Mouse (Mus musculus) mature B cell (primary cell): ENCODE data around the gene Lin28b.

Experiments used
- in situ Hi-C: fragments of 300-500 bp; cut with MboI; formaldehyde crosslinking; loops from 2 replicates; pipeline ENCODE4 v1.14.3; 2019

The Lin28b gene

GRCm38 (mm10) chr10:45485761-45486602, at the start of gene Lin28b:
TSS of gene Lin28b (minus strand) at chr10:45486395.
- in situ Hi-C loops: no loop called here

DNA sequence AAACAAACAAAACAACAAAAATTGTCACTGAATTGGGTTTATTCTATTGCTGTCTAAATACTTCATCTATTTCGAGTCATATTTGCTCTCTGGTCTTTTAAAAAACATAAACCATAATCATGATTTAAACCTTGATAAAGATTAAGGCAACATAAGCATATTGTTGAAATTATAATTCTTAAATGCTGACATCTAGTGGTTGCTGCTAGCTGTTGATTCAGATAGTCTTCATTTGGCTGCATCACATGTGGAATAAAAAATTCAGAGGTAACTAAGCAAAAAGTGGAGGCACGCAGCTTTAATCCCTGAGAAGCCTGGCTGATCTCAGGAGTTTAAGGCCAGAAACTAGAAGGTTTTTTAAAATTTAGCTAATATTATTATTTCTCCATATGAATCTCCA, 25.6 kb upstream of the Lin28b start:
- in situ Hi-C loops: no loop called here

GRCm38 (mm10) chr10:45510662-45511061, 24.5 kb upstream of the Lin28b start:
- in situ Hi-C loops: no loop called here

GRCm38 (mm10) chr10:45500259-45500658, 14.1 kb upstream of the Lin28b start:
- in situ Hi-C loops: no loop called here

GRCm38 (mm10) chr10:45486603-45486946, 380 bp upstream of the Lin28b start:
- in situ Hi-C loops: no loop called here

DNA sequence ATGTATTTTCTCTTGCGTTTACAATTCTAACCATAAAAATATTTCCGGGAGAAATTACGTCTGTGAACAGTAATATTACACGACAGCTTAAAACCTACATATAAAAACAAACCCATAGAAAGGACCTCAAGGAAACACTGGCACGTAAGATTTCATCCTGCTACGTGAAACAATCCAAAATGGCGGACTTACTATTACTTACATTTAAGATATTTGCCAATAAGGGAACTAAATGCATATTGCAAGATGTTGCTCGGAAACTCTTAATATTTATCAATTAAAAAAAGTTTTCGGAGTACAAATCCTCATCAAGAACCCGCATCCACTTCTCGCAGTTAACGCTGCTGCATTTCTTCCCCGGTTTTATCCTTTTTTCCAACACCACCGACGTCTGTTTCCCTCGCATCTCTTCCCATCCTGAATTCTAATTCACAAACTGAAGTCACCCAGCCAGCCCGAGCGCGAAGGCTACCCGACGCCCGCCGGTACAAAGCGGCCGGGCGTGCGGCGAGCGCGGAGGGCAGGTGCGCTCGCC, 902 bp downstream of the Lin28b start:
- in situ Hi-C loops: no loop called here

GRCm38 (mm10) chr10:45483210-45483609, 3.0 kb downstream of the Lin28b start:
- in situ Hi-C loops: no loop called here

DNA sequence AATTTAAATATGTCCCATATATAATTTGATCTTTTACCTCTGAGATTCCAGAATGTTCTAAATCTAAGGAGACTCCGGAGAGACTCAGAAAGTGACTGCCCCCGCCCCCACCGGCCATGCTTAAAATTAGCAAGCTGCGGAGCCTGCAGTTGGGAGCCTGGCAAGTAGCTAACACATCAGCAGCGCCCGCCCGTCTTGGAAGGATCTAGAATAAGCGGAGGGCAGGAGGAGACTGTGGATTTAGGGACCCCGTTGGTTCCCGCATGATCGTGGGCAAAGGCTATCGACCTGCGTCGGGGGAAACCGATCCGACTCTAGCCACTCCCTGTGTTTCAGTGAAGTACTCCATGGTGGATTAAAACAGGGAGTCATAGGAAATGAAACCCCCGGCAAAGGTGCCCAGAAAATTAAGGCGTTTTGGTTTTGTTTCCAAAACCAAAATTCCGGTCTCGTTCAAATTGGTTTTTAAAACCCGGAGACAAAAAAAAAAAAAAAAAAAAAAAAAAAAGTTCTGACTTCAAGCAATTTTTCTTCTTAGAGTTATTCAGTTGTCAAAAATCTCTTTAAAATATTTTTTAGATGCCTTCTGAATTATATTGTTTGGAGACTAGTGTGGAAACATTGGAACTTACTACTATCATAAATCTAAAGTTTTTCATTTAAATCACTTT, 12.4 kb downstream of the Lin28b start:
- in situ Hi-C loops: no loop called here

DNA sequence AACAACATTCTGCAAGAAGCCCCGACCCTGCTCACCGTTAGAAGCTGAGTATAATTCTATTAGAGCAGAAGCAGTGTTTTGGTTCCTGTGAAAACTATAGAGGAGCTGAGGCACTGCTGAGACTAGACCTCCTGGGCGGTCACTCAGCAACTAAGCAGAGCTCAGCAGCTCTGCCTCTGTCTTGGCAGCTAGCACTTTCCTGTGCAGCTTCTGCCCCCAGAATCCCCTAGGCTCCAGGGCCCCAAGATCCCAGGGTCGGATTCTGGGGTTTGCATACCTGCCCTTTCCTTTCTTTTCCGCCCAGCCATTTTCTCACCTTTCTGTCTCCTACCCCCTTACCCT, 13.1 kb downstream of the Lin28b start:
- in situ Hi-C loops: no loop called here

- in situ Hi-C loops: no loop called here
Observed at GRCm38 (mm10) chr10:45472431-45473142, 13.6 kb downstream of the Lin28b start.

DNA sequence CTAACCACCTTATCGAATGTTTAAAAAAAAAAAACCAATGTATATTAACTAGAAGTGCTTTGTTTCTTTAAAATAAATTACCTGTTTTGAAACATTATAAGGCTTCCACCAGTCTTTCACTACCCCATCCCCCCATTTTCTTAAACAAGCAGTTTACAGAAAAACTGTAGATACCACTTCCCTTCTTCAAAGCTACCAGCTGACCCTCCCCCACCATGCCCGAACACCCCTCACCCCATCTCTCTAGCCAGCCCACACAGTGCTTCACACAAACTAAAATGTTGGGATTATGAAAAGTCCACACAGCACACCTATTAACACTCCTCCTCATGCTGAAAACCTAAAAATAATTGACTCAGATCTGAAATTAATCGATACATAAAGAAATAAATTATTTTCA, 14.9 kb downstream of the Lin28b start:
- in situ Hi-C loops: no loop called here

DNA sequence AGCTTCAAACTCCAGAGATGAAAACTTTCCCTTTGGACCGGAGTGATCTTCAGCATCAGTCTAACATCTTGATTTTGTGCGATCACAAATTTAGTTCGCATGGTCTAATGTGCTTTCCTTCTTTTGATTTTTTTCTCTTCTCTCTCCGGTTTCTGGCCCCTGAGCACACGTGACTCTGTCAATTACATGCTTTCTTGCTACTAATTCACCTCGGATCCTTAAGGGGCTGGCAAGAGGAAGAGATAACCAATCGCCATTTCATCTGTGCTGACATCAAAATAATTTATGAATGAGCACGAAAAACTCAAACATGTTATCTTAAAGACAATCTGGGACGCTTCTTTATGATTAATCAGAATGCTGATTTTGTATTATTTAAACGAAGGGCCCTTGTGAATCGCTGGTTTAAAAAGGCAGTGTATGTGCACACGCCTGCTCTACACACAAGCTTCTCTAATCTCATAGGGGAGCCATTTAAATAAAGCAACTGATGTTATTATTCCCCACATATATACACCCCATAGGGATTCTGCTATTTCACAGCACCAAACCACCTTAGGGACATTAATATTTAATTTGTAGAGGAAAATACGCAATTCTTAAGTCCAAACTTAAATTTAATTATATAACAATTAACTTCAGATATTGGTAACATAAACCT, 16.0 kb downstream of the Lin28b start:
- in situ Hi-C loops: no loop called here

DNA sequence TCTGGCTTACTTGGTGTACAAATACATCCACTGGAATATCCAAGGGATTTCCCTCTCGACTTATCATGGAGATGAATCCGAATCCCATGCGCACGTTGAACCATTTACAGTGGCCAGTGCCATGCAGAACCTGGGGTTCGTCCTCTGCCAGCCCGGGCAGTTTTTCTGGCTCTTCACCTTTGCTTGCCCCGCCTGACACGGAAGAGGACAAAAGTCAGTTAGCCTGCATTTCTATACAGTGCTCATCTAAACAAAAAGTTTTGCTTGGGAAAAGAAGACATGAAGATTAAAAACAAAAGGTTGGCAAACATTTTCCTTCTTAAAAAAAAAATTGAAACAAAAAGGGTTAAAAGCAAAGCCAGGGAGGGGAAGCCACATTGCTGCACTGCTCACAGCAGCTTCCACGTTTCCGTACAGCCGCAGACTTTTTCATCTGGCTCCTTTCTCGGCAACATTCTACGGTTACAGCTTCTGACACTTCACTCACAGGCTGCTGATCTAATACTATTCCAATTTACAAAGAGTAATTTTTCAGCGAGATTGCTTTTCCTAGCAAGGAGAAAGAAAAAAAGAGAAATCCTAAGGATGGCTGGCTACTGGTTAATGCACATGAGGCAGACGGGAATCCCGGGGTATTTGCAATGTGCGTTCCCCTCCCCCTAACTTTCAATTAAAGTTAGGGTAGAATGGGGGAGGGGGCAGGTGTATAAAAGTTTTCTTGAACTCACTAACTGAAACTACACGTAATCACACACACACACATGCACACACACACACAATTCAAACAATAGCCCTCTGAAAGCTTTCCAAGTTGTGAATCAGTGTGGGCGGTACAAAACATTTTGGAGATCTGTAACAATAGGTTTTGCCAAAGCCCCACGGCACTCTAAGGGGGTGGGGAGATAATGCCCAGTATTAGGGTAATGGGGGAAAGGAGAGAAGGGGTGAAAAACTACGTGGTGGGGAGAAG, 16.9 kb downstream of the Lin28b start:
- in situ Hi-C loops: no loop called here

GRCm38 (mm10) chr10:45468180-45468915, 17.8 kb downstream of the Lin28b start:
- in situ Hi-C loops: no loop called here

- in situ Hi-C loops: no loop called here
Observed at GRCm38 (mm10) chr10:45458637-45459036, 27.6 kb downstream of the Lin28b start.

- in situ Hi-C loops: no loop called here
Observed at GRCm38 (mm10) chr10:45458074-45458473, 28.1 kb downstream of the Lin28b start.

DNA sequence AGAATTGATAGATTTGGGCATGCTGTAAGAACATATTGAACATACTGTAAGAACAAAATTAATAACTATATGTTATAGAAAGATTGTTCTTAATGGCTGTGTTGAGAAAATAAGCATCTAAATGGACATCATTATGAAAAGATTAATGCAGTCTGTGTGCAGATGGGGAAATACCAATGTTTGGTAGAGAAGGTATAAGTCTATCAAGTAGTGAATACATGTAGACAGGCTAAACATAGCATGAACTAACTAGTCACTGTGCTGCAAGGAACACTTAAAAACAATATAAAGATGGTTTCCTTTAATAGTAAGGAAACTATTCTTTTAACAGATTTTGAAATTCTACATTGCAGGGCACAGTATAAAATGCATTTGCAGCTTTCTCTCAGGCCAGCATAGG, 39.6 kb downstream of the Lin28b start:
- in situ Hi-C loops: no loop called here

DNA sequence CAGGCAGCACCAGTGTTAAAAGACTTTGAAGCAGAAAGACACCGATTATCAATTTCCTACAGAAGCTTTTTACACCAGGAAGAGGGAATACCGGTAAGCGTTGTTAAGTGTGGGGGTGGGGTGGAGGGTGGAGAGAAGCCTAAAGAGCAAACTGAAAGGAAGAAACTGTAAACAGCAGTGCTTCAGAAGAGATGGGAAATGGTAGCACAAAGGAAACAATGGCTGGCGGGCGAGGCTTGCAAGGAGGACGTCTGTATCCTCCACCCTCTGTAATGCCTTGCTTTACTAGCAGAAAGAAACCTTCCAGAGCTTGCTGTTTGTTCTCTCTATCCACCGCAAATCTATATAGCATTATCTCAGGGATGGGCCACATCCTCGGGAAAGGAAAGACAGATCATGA, 40.0 kb downstream of the Lin28b start:
- in situ Hi-C loops: no loop called here

- in situ Hi-C loops: no loop called here
Observed at GRCm38 (mm10) chr10:45422372-45422771, 63.8 kb downstream of the Lin28b start.

DNA sequence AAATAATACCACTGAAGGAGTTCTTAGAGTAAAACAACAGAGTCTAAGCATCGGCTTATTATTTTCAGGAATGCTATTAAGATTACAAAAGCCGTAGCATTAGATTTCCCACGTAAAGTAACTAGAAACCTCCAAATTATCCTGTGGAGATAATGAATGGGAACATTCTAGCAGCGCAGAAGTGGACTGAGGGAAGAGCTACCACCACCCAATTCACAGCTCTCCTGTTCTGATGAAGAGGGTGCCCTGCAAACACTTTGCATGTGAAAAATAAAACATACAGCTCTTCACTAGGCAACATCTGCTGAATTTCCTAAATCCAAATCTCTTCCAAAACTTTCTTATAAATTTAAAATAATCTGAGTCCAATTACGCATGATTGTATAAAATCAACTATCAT, 74.1 kb downstream of the Lin28b start:
- in situ Hi-C loops: no loop called here
